Mouse (Mus musculus) liver, embryonic 14.5 days (tissue): ENCODE results near the gene Apbb2.

Source experiments
- CTCF ChIP-seq: IDR thresholded peaks from 2 replicates; pipeline ENCODE4 v1.5.1; 2016; ENCODE audit warnings: antibody characterized with exemption, low read depth, control low read depth
- EP300 ChIP-seq: IDR thresholded peaks from 2 replicates; pipeline ENCODE4 v1.6.1; 2016; ENCODE audit warnings: antibody characterized with exemption, low read depth

DNA sequence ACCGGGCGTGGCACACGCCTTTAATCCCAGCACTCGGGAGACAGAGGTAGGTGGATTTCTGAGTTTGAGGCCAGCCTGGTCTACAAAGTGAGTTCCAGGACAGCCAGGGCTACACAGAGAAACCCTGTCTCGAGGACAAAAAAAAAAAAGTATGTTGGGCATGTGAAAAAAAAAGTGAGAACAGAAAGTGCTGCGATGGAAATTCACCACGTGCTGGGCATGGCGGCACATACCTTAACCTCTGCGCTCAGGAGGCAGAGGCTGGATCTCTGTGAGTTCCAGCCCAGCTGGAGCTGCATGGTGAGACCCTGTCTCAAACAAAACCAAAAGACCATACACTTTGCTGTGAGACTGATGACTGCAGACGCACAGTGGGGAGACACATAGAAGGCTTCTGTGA is 363.5 kb downstream of the Apbb2 start:
- TF ChIP-seq CTCF: no peak
- TF ChIP-seq EP300: no peak
